Comparison of ENCODE assay signal across 13 mouse cellular contexts in genomic region chr2:39400336-39400735, GRCm38 (mm10).
DNase-seq lines count a peak whose midpoint lies in the region; TF ChIP-seq lines count a peak whose summit lies in the region.
"Had no signal": no experiment of that assay in that cellular context is flagged by ENCODE, and none has a peak within 500 bp of the region (broad histone marks: within the 10 kb centered on the region; RNA-seq: fewer than 3 reads in every experiment).

No protein-coding gene starts in this region.

- intact Hi-C loops in heart, postnatal 10 days (cut with DNase I), result no loop called here
- intact Hi-C loops in heart, postnatal 25 days (cut with DNase I), result no loop called here

- TF ChIP-seq POLR2A in brain, embryonic 14.5 days (IDR thresholded peaks at IDR 0.05; ENCODE audit: borderline replicate concordance, extremely low read depth, insufficient read depth, insufficient read length, poor library complexity, severe bottlenecking), result no peak

- DNase-seq in cerebellum, postnatal 10 days, result peak; percentile 75
- DNase-seq in cerebellum, postnatal 25 days, result no peak
- peak; percentile 20 to 25 for DNase-seq in heart, postnatal 10 days
- no peak for DNase-seq in heart, postnatal 25 days (ENCODE audit: low spot score)
- DNase-seq in kidney, postnatal 10 days, result peak; percentile 45
- no peak for DNase-seq in kidney, adult 11 months
- peak; percentile 42 for DNase-seq in brain, embryonic 14.5 days (ENCODE audit: low read depth)
- DNase-seq in urinary bladder, adult 18-20 months (ENCODE audit: low spot score in 2 of 2), result no peak
- DNase-seq: cerebellum, postnatal 36 days; heart, adult 2 months; lung, postnatal 14 days; spleen, adult 18-20 months; thymus, adult 2 months had no signal

- no peak for TF ChIP-seq CTCF in brain, embryonic 14.5 days (IDR thresholded peaks at IDR 0.05; ENCODE audit: borderline replicate concordance, extremely low read depth, insufficient read depth, insufficient read length)

Comparison
In these comparisons a context has a peak if more than half of its experiments do, and no peak if none do; other contexts are left out.
1. DNase-seq: peak in cerebellum, postnatal 10 days (2 of 2), heart, postnatal 10 days (2 of 2), kidney, postnatal 10 days (single experiment) and brain, embryonic 14.5 days (single experiment); none in cerebellum, postnatal 25 days (0 of 2), heart, postnatal 25 days (single experiment), kidney, adult 11 months (single experiment) and urinary bladder, adult 18-20 months (0 of 2).